Mouse (Mus musculus) lung, embryonic 14.5 days (tissue): ENCODE measurements around the gene Tmem190. TPM values are rescaled to one million over a fixed set of nuclear protein-coding genes. Genes with fewer than 3 reads are reported as not detected.

ENCODE experiments used
- ATAC-seq: fragments of 200-750 bp; cut with Nextera tagmentation; 2 replicates; pipeline ENCODE4 v1.8.0; 2017; ENCODE audit warnings: mild to moderate bottlenecking, moderate TSS enrichment, moderate library complexity; ENCODE audit not compliant: insufficient read depth
- DNase-seq: peaks from one replicate; pipeline ENCODE4 v3.0.0-alpha.2; 2015
- H3K27ac ChIP-seq: fragments of 300-500 bp; sonication (generic); 2 replicates; pipeline ENCODE4 v1.5.1; 2014; ENCODE audit warnings: low read depth, mild to moderate bottlenecking, moderate library complexity
- H3K27me3 ChIP-seq: fragments of 300-500 bp; sonication (generic); 2 replicates; pipeline ENCODE4 v1.6.1; 2014; ENCODE audit warnings: low read length, control low read depth; ENCODE audit not compliant: insufficient read depth
- H3K36me3 ChIP-seq: fragments of 300-500 bp; sonication (generic); 2 replicates; pipeline ENCODE4 v1.6.1; 2014; ENCODE audit warnings: control low read depth; ENCODE audit not compliant: insufficient read depth
- H3K4me1 ChIP-seq: fragments of 300-500 bp; sonication (generic); 2 replicates; pipeline ENCODE4 v1.6.1; 2014; ENCODE audit warnings: antibody characterized with exemption, control low read depth; ENCODE audit not compliant: insufficient read depth
- H3K4me2 ChIP-seq: fragments of 300-500 bp; sonication (generic); 2 replicates; pipeline ENCODE4 v1.6.1; 2014; ENCODE audit warnings: mild to moderate bottlenecking
- H3K4me3 ChIP-seq: fragments of 300-500 bp; sonication (generic); 2 replicates; pipeline ENCODE4 v1.5.1; 2014; ENCODE audit warnings: low read depth, low read length
- H3K9ac ChIP-seq: fragments of 300-500 bp; sonication (generic); 2 replicates; pipeline ENCODE4 v1.6.1; 2014
- H3K9me3 ChIP-seq: fragments of 300-500 bp; sonication (generic); 2 replicates; pipeline ENCODE4 v1.6.1; 2016; ENCODE audit warnings: low read depth, low read length, control low read depth
- CTCF ChIP-seq: IDR thresholded peaks from 2 replicates; pipeline ENCODE4 v1.5.1; 2016; ENCODE audit warnings: antibody characterized with exemption, low read depth
- WGBS: fragments of 180-500 bp; shearing (Covaris S2); extraction: QIAGEN DNeasy Blood & Tissue Kit; methylation state at CpG from one replicate; pipeline ENCODE4 v1.1.7; 2014; 5-methylcytosine and 5-hydroxymethylcytosine counted together
- polyA plus RNA-seq: library from polyadenylated mRNA; unstranded; fragments of >200 nt; fragmentation: Nextera tagmentation; extraction: Ambion mirVana; gene quantifications from 2 replicates; pipeline ENCODE4 v1.2.1, GENCODE M21; 2014

Gene Tmem190
- polyA plus RNA-seq, 1 experiment from 2014 or later: not detected

DNA sequence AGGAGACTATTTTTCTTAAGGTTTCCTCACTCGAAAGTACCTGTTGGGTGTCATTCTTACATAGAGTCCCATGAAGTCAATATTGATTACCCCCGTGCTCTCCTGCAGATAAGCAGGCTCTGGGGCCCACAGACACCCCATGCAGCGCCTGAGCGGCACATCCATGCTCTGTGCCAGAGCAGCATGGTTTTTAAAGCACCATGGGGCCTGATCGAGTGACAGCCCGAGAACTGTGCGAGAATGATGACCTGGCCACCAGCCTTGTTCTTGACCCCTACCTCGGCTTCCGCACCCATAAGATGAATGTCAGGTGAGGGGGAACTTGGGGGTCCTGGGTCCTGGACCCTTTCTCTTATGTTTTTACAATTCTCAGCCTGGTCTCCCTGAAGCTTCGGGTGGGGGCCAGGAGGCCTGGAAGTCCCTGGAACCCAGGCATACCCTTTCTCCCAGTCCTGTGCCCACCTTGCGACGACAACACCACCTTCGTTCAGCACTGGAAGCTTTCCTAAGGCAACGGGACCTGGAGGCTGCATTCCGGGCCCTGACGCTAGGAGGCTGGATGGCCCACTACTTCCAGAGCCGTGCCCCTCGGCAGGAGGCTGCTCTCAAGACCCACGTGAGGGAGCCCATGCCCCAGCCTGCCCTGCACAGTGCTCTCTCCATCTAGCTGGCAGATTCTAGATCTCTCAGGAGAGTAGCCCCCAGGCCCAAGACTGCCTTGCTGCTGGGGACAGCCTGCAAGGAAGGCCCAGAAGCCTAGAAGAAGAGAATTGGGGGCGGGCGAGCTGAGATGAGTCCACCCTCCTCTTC, 40.9 kb upstream of the Tmem190 start:
- whole genome bisulfite sequencing: 72% methylated on average over 21 of the region's 21 CpGs
- no peaks in the 10 kb centered on the region for H3K27me3 ChIP-seq
- H3K36me3 ChIP-seq: peaks cover 36% of the 10 kb centered on the region
- DNase-seq (no peak), ATAC-seq (no peak)
- no peaks in the 10 kb centered on the region for H3K9me3 ChIP-seq
- TF ChIP-seq CTCF: no peak
- peak overlapping the region; percentile 15; the same call in 1 of the 2 replicates for H3K9ac ChIP-seq
- H3K27ac ChIP-seq: peak overlapping the region; percentile 66; the same call in 1 of the 2 replicates
- H3K4me1 ChIP-seq: peaks cover 5% of the 10 kb centered on the region; the same call in 1 of the 2 replicates
- peak overlapping the region; percentile 86 for H3K4me2 ChIP-seq
- peak overlapping the region; percentile 54 for H3K4me3 ChIP-seq

GRCm38 (mm10) chr7:4742482-4742819, 40.3 kb upstream of the Tmem190 start:
- Histone ChIP-seq H3K4me3 (no peak overlapping the region), H3K9ac (peak overlapping the region; percentile 15; the same call in 1 of the 2 replicates), H3K36me3 (peaks cover 39% of the 10 kb centered on the region), H3K27me3 (no peaks in the 10 kb centered on the region), H3K4me1 (peaks cover 5% of the 10 kb centered on the region; the same call in 1 of the 2 replicates), H3K4me2 (peak overlapping the region; percentile 86), H3K27ac (no peak overlapping the region), H3K9me3 (no peaks in the 10 kb centered on the region)
- no peak for DNase-seq
- ATAC-seq: no peak
- no peak for TF ChIP-seq CTCF
- WGBS: 62% methylated on average over 6 of the region's 6 CpGs

DNA sequence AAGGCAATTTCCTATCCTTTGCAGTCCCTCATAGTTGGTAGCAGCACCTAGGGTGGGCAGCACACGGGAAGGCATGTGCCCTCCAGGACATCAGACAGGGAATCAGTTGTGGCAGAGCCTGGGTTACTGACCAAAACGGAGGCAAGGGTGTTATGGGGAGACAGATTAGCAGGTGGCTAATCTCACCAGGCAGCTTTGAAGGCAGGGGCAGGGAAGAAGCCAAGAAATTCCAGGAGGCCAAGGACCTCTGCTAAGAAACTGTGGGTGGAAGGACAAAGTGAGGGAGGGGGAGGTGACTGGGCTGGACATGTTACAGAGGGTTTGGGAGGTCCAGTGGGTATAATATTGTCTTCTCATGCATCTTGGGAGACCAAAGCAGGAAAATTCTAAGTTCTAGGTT, 39.4 kb upstream of the Tmem190 start:
- H3K27me3 ChIP-seq: no peaks in the 10 kb centered on the region
- 53% methylated on average over 2 of the region's 2 CpGs for WGBS
- no peak overlapping the region for H3K27ac ChIP-seq
- TF ChIP-seq CTCF: no peak
- no peak overlapping the region for H3K9ac ChIP-seq
- peaks cover 39% of the 10 kb centered on the region for H3K36me3 ChIP-seq
- H3K4me2 ChIP-seq: peak overlapping the region; percentile 21; the same call in 1 of the 2 replicates
- peaks cover 5% of the 10 kb centered on the region; the same call in 1 of the 2 replicates for H3K4me1 ChIP-seq
- ATAC-seq: no peak
- H3K9me3 ChIP-seq: no peaks in the 10 kb centered on the region
- DNase-seq: peak; percentile 47
- H3K4me3 ChIP-seq: no peak overlapping the region

- Histone ChIP-seq H3K4me1 (no peaks in the 10 kb centered on the region), H3K9ac (no peak overlapping the region), H3K9me3 (no peaks in the 10 kb centered on the region), H3K4me3 (no peak overlapping the region), H3K27me3 (no peaks in the 10 kb centered on the region), H3K36me3 (peaks cover 39% of the 10 kb centered on the region), H3K4me2 (no peak overlapping the region), H3K27ac (no peak overlapping the region)
- ATAC-seq (no peak), DNase-seq (no peak)
- no peak for TF ChIP-seq CTCF
- 96% methylated on average over 6 of the region's 6 CpGs for WGBS
Measured at GRCm38 (mm10) chr7:4744886-4745285, 37.9 kb upstream of the Tmem190 start.

GRCm38 (mm10) chr7:4746326-4746980, 36.3 kb upstream of the Tmem190 start:
- no peak overlapping the region for H3K4me2 ChIP-seq
- no peak overlapping the region for H3K9ac ChIP-seq
- peaks cover 39% of the 10 kb centered on the region for H3K36me3 ChIP-seq
- H3K27me3 ChIP-seq: no peaks in the 10 kb centered on the region
- no peak overlapping the region for H3K4me3 ChIP-seq
- ATAC-seq (no peak), DNase-seq (no peak)
- WGBS: 85% methylated on average over 22 of the region's 22 CpGs
- H3K4me1 ChIP-seq: no peaks in the 10 kb centered on the region
- H3K27ac ChIP-seq: no peak overlapping the region
- TF ChIP-seq CTCF: no peak
- no peaks in the 10 kb centered on the region for H3K9me3 ChIP-seq

- no peak for TF ChIP-seq CTCF
- ATAC-seq: no peak
- Histone ChIP-seq H3K4me1 (peaks cover 3% of the 10 kb centered on the region; the same call in 1 of the 2 replicates), H3K4me2 (no peak overlapping the region), H3K36me3 (peaks cover 36% of the 10 kb centered on the region), H3K27me3 (no peaks in the 10 kb centered on the region), H3K27ac (no peak overlapping the region), H3K9me3 (no peaks in the 10 kb centered on the region), H3K9ac (no peak overlapping the region), H3K4me3 (no peak overlapping the region)
- DNase-seq: no peak
- 59% methylated on average over 9 of the region's 9 CpGs for WGBS
Measured at GRCm38 (mm10) chr7:4747156-4747899, 35.4 kb upstream of the Tmem190 start.
